Mouse (Mus musculus): ENCODE data around the gene Itgb7.
A peak's percentile ranks its signal among the peaks of the same experiment; 100 is the strongest.

Itgb7 gene

GRCm38 (mm10) chr15:102195373-102195772 lies 36.4 kb downstream of the Itgb7 start:
- no peak for DNase-seq (ENCODE audit: extremely low spot score, low read depth, low spot score)

GRCm38 (mm10) chr15:102194439-102194838 lies 37.3 kb downstream of the Itgb7 start:
- DNase-seq (ENCODE audit: extremely low spot score, low read depth, low spot score) = no peak

- DNase-seq (ENCODE audit: extremely low spot score, low read depth, low spot score) = no peak
Measured at GRCm38 (mm10) chr15:102193652-102194051, 38.1 kb downstream of the Itgb7 start.

GRCm38 (mm10) chr15:102192820-102193386 lies 38.8 kb downstream of the Itgb7 start:
- no peak for DNase-seq (ENCODE audit: extremely low spot score, low read depth, low spot score)

GRCm38 (mm10) chr15:102192271-102192812 lies 39.4 kb downstream of the Itgb7 start:
- DNase-seq (ENCODE audit: extremely low spot score, low read depth, low spot score) = no peak

GRCm38 (mm10) chr15:102191699-102192098 lies 40.0 kb downstream of the Itgb7 start:
- DNase-seq (ENCODE audit: extremely low spot score, low read depth, low spot score) = no peak

GRCm38 (mm10) chr15:102188883-102189282 lies 42.9 kb downstream of the Itgb7 start:
- no peak for DNase-seq (ENCODE audit: extremely low spot score, low read depth, low spot score)

- DNase-seq (ENCODE audit: extremely low spot score, low read depth, low spot score) = no peak
Measured at GRCm38 (mm10) chr15:102188096-102188495, 43.6 kb downstream of the Itgb7 start.

GRCm38 (mm10) chr15:102186239-102186638 lies 45.5 kb downstream of the Itgb7 start:
- no peak for DNase-seq (ENCODE audit: extremely low spot score, low read depth, low spot score)

GRCm38 (mm10) chr15:102183076-102183475 lies 48.7 kb downstream of the Itgb7 start:
- DNase-seq (ENCODE audit: extremely low spot score, low read depth, low spot score) = no peak

GRCm38 (mm10) chr15:102179924-102180323 lies 51.8 kb downstream of the Itgb7 start:
- no peak for DNase-seq (ENCODE audit: extremely low spot score, low read depth, low spot score)

- DNase-seq (ENCODE audit: extremely low spot score, low read depth, low spot score) = no peak
Measured at GRCm38 (mm10) chr15:102179106-102179505, 52.6 kb downstream of the Itgb7 start.

GRCm38 (mm10) chr15:102178279-102178678 lies 53.5 kb downstream of the Itgb7 start:
- peak; percentile 53 for DNase-seq (ENCODE audit: extremely low spot score, low read depth, low spot score)

- no peak for DNase-seq (ENCODE audit: extremely low spot score, low read depth, low spot score)
Measured at GRCm38 (mm10) chr15:102177417-102177816, 54.3 kb downstream of the Itgb7 start.

- DNase-seq (ENCODE audit: extremely low spot score, low read depth, low spot score) = no peak
Measured at GRCm38 (mm10) chr15:102176571-102177316, 55.0 kb downstream of the Itgb7 start.

- DNase-seq (ENCODE audit: extremely low spot score, low read depth, low spot score) = no peak
Measured at GRCm38 (mm10) chr15:102175736-102176319, 55.9 kb downstream of the Itgb7 start.

GRCm38 (mm10) chr15:102173581-102173980 lies 58.2 kb downstream of the Itgb7 start:
- DNase-seq (ENCODE audit: extremely low spot score, low read depth, low spot score) = no peak

- DNase-seq (ENCODE audit: extremely low spot score, low read depth, low spot score) = no peak
Measured at GRCm38 (mm10) chr15:102169064-102169463, 62.7 kb downstream of the Itgb7 start.

- no peak for DNase-seq (ENCODE audit: extremely low spot score, low read depth, low spot score)
Measured at GRCm38 (mm10) chr15:102167620-102168021, 64.1 kb downstream of the Itgb7 start.

All from hindlimb bud, embryonic 11.5 days (tissue).